Mouse (Mus musculus): ENCODE measurements around the gene Pnldc1.

DNA sequence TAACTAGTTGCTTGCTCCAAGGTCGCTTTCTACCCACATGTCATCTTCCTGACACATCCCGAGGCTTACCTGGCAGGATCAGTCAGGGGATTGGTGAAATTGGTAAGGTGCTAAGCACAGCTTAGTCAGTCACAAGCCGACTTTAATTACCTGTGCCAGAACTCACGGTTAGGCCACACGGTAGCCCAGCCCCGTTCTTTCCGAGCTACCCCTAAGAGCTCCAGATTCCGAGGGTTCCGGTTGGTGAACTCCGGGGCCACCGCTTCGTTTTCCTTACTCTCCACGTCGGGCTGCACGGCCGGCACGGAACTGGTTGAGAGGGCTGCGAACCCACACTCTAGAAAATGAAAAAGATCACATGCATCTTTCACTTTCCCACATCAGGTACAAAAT, 5.5 kb upstream of the Pnldc1 start, which contains the start of gene Tcp1:
- TF ChIP-seq POLR2A (IDR thresholded peaks at IDR 0.05; ENCODE audit: borderline replicate concordance, extremely low read depth, insufficient read depth, insufficient read length, poor library complexity, severe bottlenecking) (no peak), CTCF (IDR thresholded peaks at IDR 0.05; ENCODE audit: borderline replicate concordance, extremely low read depth, insufficient read depth, insufficient read length) (no peak)

All from brain, embryonic 14.5 days (tissue).